Mouse (Mus musculus) megakaryocyte, embryonic 14.5 days (primary cell): ENCODE data around the gene Nubp2.

Source experiments
- FLI1 ChIP-seq: IDR thresholded peaks from 2 replicates; pipeline ENCODE4 v1.6.1; 2012; ENCODE audit warnings: low read length, inconsistent platforms, mixed read lengths
- GATA1 ChIP-seq: IDR thresholded peaks from 3 replicates; pipeline ENCODE4 v1.6.1; 2012; ENCODE audit warnings: mixed read lengths, low read length, inconsistent platforms, borderline replicate concordance

- TF ChIP-seq GATA1 (no peak), FLI1 (no peak)
Measured at GRCm38 (mm10) chr17:24840341-24840740, 45.8 kb downstream of the Nubp2 start.
